Mouse (Mus musculus) lung, adult 2 months (tissue): ENCODE data around the gene Snx32.

ENCODE experiments used
- CTCF ChIP-seq: fragments of 200-500 bp; IDR thresholded peaks from 2 replicates; pipeline ENCODE4 v1.5.1; 2011; ENCODE audit warnings: mild to moderate bottlenecking, low read length, control low read depth; ENCODE audit not compliant: insufficient read depth
- POLR2A ChIP-seq: fragments of 200-500 bp; IDR thresholded peaks from 2 replicates; pipeline ENCODE4 v1.6.1; 2011; ENCODE audit warnings: low read depth, mild to moderate bottlenecking, control low read depth, low read length, borderline replicate concordance; ENCODE audit errors: extremely low read depth

GRCm38 (mm10) chr19:5459019-5459418, 51.3 kb downstream of the Snx32 start:
- TF ChIP-seq CTCF: no peak
- no peak for TF ChIP-seq POLR2A
